Mouse (Mus musculus) kidney, postnatal 0 days (tissue): Measurements from ENCODE around the gene Pcolce. TPM values are rescaled to one million over a fixed set of nuclear protein-coding genes. Genes with fewer than 3 reads are reported as not detected.

ENCODE experiments used
- ATAC-seq: fragments of 200-750 bp; cut with Nextera tagmentation; replicated peaks from 2 replicates; pipeline ENCODE4 v1.8.0; 2017; ENCODE audit warnings: low read depth, moderate number of reproducible peaks, moderate TSS enrichment, moderate library complexity; ENCODE audit not compliant: low FRiP score
- DNase-seq: peaks from one replicate; pipeline ENCODE4 v3.0.0-alpha.2; 2016; ENCODE audit warnings: low spot score
- H3K27ac ChIP-seq: fragments of 300-500 bp; sonication (generic); 2 replicates; pipeline ENCODE4 v1.5.1; 2014; ENCODE audit warnings: mild to moderate bottlenecking
- H3K27me3 ChIP-seq: fragments of 300-500 bp; sonication (generic); 2 replicates; pipeline ENCODE4 v1.6.1; 2014; ENCODE audit warnings: low read length, mixed read lengths; ENCODE audit not compliant: insufficient read depth
- H3K36me3 ChIP-seq: fragments of 300-500 bp; sonication (generic); 2 replicates; pipeline ENCODE4 v1.6.1; 2014; ENCODE audit warnings: low read length, mixed read lengths; ENCODE audit not compliant: insufficient read depth
- H3K4me1 ChIP-seq: fragments of 300-500 bp; sonication (generic); replicated peaks from 2 replicates; pipeline ENCODE4 v1.6.1; 2014; ENCODE audit warnings: antibody characterized with exemption, low read length, mixed read lengths; ENCODE audit not compliant: insufficient read depth
- H3K4me2 ChIP-seq: fragments of 300-500 bp; sonication (generic); 2 replicates; pipeline ENCODE4 v1.6.1; 2014; ENCODE audit warnings: mild to moderate bottlenecking, low read length, moderate library complexity, mixed read lengths
- H3K4me3 ChIP-seq: fragments of 300-500 bp; sonication (generic); replicated peaks from 2 replicates; pipeline ENCODE4 v1.5.1; 2014; ENCODE audit warnings: low read depth, low read length
- H3K9ac ChIP-seq: fragments of 300-500 bp; sonication (generic); 2 replicates; pipeline ENCODE4 v1.6.1; 2014; ENCODE audit warnings: low read depth, low read length
- H3K9me3 ChIP-seq: fragments of 300-500 bp; sonication (generic); replicated peaks from 2 replicates; pipeline ENCODE4 v1.6.1; 2016; ENCODE audit warnings: low read length, inconsistent platforms, mixed read lengths
- CTCF ChIP-seq: IDR thresholded peaks from 2 replicates; pipeline ENCODE4 v1.5.1; 2016; ENCODE audit warnings: antibody characterized with exemption, low read depth, mild to moderate bottlenecking, moderate library complexity
- WGBS: fragments of 180-500 bp; shearing (Covaris S2); extraction: QIAGEN DNeasy Blood & Tissue Kit; methylation state at CpG from one replicate; pipeline ENCODE4 v1.1.7; 2014; 5-methylcytosine and 5-hydroxymethylcytosine counted together
- polyA plus RNA-seq: library from polyadenylated mRNA; unstranded; fragments of >200 nt; fragmentation: Nextera tagmentation; extraction: Ambion mirVana; gene quantifications from 2 replicates; pipeline ENCODE4 v1.2.1, GENCODE M21; 2015

Gene Pcolce
- polyA plus RNA-seq, 1 experiment from 2014 or later = 120 TPM

DNA sequence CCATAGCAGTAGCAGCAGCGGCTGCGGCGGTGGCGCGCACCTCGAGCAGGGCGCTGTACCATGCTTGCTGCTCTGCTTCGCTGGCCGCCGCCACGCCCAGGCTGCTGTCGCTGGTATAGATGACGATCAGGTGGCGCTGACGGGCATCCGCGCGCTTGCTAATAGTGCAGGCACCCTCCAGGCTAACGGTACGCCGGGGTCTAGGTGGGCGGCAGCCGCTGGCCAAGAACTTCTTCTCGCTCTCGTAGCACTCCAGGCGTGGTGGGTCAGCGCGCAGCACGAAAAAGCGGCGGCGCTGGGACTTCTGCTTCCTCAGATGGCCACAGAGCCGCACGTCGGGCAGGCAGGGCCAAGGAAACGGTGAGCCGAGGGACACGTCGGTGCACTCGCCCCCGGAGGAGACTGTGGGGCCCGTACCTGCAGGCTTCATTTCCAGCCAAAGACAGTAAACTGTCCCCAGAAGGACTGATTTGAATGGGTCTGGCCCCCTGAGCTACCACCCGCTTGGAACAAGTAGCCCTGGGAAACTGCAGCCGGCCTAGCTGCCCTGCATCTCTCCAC, 31.6 kb upstream of the Pcolce start:
- no peak for DNase-seq
- H3K9ac ChIP-seq = 0 out of 2 replicates have a peak overlapping the region, but pooled peaks have one; percentile 27
- WGBS = 2% methylated on average over 44 of the region's 44 CpGs

DNA sequence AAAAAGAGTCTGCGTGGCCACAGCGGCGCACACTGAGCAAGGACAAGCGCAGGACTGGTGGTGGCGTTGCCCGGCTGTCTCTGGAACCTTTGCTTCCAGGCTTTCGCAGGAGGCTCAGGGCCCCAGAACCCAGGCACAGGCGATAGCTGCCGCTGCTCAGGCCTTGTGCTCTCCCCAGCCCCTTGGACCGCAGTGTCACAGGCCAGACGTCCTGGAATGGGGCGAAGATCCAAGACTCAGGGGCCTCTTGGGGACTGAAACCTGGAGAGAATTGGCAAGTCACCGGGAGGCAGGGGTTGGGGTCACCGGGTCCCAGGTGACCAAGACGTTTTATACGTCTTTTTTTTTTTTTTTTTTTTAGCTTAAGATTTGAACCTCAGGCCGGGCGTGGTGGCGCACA, 30.9 kb upstream of the Pcolce start:
- peaks cover 26% of the 10 kb centered on the region; the same call in 1 of the 2 replicates for H3K4me1 ChIP-seq
- 0 out of 2 replicates have a peak overlapping the region, but pooled peaks have one; percentile 59 for H3K4me2 ChIP-seq
- no peak overlapping the region for H3K27ac ChIP-seq
- DNase-seq = no peak
- H3K9ac ChIP-seq = no peak overlapping the region
- no peaks in the 10 kb centered on the region for H3K27me3 ChIP-seq
- WGBS = 48% methylated on average over 19 of the region's 19 CpGs
- no peak overlapping the region for H3K4me3 ChIP-seq
- no peak for TF ChIP-seq CTCF
- H3K9me3 ChIP-seq = no peaks in the 10 kb centered on the region
- ATAC-seq = no peak
- H3K36me3 ChIP-seq = peaks cover 24% of the 10 kb centered on the region

More for the DNA sequence above, 31.6 kb upstream of the Pcolce start:
- ATAC-seq = no peak
- TF ChIP-seq CTCF = no peak
- H3K36me3 ChIP-seq = peaks cover 18% of the 10 kb centered on the region; the same call in 1 of the 2 replicates
- H3K4me1 ChIP-seq = peaks cover 28% of the 10 kb centered on the region; the same call in 1 of the 2 replicates
- no peaks in the 10 kb centered on the region for H3K27me3 ChIP-seq
- peak overlapping the region; percentile 21; the same call in 1 of the 2 replicates for H3K4me3 ChIP-seq
- H3K9me3 ChIP-seq = no peaks in the 10 kb centered on the region
- peak overlapping the region; percentile 59 for H3K4me2 ChIP-seq
- H3K27ac ChIP-seq = no peak overlapping the region

DNA sequence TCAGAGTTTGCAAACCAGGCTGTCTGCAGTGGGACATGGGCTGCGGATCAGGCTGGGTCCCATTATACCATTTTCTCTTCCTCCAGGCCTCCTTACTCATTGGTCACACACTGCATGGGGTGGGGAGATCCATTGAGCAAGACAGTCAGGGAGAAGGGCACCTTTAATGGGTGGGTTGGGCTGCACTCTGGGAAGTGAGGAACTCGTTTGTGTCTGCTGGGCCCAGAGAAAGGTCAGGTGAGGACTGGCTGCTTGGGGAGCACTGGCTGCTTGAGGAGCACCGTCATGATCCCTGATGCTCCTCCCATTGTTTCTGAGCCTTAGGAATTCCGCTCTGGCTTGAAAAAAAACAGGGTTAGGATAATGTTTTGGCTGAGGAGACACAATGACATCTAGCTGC, 29.3 kb upstream of the Pcolce start:
- Histone ChIP-seq H3K9ac (no peak overlapping the region), H3K27me3 (no peaks in the 10 kb centered on the region), H3K4me1 (peaks cover 12% of the 10 kb centered on the region; the same call in 1 of the 2 replicates), H3K36me3 (peaks cover 40% of the 10 kb centered on the region), H3K4me2 (no peak overlapping the region), H3K27ac (no peak overlapping the region), H3K4me3 (no peak overlapping the region), H3K9me3 (no peaks in the 10 kb centered on the region)
- DNase-seq (no peak), ATAC-seq (no peak)
- no peak for TF ChIP-seq CTCF
- 39% methylated on average over 4 of the region's 4 CpGs for WGBS

DNA sequence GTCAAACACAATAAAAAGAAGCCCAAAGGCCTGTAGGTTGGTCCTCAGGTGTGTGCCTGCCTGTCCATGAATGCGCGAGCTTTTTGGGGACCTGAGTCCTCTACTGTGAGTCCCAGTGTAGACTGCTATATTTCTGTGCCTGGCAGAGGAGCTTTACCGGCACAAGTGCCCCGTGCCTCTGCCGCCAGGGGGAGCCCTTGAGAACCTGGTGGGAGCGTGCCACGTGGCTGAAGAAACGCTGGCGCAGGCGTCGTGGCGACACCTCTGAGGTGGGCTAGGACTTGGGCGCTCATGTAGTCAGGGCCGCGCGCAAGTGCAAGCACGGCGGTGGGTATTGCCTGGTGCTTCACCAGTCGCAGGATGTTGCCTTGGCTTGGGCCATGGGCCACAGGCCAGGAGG, 27.5 kb upstream of the Pcolce start, which contains the start of gene Sap25:
TSS of gene Sap25 (plus strand) at position 281 of the 400 bp plus-strand sequence.
- H3K36me3 ChIP-seq = peaks cover 58% of the 10 kb centered on the region
- TF ChIP-seq CTCF = peak; percentile 53; the same call in 1 of the 2 replicates
- H3K4me2 ChIP-seq = no peak within 1 kb of the TSS
- no peaks in the 10 kb centered on the region for H3K9me3 ChIP-seq
- 89% methylated on average over 19 of the region's 19 CpGs for WGBS
- H3K4me3 ChIP-seq = no peak within 1 kb of the TSS
- no peak within 1 kb of the TSS for H3K9ac ChIP-seq
- H3K27ac ChIP-seq = no peak within 1 kb of the TSS
- no peaks in the 10 kb centered on the region for H3K27me3 ChIP-seq
- peaks cover 10% of the 10 kb centered on the region; the same call in 1 of the 2 replicates for H3K4me1 ChIP-seq
- DNase-seq (no peak), ATAC-seq (no peak)

DNA sequence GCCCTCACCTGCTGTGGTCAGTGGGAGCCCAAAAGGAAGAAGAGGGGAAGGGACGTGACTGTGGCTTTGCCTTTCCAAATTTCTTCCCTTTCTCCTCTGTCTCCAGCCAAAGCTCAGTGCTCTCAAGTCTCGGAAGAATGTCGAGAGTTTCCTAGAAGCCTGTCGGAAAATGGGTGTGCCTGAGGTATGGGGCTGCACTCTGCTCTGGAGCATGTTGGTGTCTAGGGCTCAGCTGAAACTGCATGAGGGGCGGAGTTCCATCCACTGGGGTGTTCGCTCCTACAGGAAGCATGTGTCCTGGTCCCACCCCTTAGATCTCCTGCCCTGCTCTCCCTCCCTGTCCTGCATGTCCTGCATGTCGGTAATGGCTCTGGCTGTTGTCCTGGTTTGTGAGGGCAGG, 25.9 kb upstream of the Pcolce start:
- WGBS = 85% methylated on average over 7 of the region's 7 CpGs
- Histone ChIP-seq H3K4me2 (no peak overlapping the region), H3K9me3 (no peaks in the 10 kb centered on the region), H3K4me1 (no peaks in the 10 kb centered on the region), H3K27ac (no peak overlapping the region), H3K27me3 (no peaks in the 10 kb centered on the region), H3K9ac (no peak overlapping the region), H3K4me3 (no peak overlapping the region), H3K36me3 (peaks cover 68% of the 10 kb centered on the region)
- DNase-seq (no peak), ATAC-seq (no peak)
- TF ChIP-seq CTCF = no peak

DNA sequence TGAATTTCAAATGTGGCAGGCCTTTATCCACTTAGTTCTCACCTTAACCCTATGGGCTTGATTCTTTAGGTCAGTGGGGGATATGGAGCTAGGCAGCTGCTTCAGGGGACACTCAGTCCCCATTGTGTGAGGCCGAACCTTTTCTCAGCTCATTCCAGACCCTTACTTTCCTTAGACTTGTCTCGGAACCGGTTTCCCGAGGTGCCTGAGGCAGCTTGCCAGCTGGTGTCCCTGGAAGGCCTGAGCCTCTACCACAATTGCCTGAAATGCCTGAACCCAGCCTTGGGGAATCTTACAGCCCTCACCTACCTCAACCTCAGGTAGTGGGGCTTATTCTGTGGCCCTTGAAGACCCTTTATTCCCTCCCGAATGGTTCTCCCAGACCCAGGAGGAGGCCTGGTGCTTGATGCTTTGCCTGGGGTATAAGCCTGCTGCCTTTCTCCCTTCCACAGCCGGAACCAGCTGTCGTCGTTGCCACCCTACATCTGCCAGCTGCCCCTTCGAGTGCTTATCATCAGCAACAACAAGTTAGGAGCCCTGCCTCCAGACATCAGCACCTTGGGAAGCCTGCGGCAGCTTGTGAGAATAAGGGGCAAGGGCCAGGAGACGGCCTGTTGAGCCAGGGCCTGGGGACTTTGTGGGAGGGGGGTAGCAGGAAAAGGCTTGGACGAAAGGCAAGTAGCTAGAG, 20.0 kb upstream of the Pcolce start:
- no peak overlapping the region for H3K9ac ChIP-seq
- no peak overlapping the region for H3K4me2 ChIP-seq
- H3K27ac ChIP-seq = 0 out of 2 replicates have a peak overlapping the region, but pooled peaks have one; percentile 19
- no peak for TF ChIP-seq CTCF
- H3K36me3 ChIP-seq = peaks cover 46% of the 10 kb centered on the region
- DNase-seq (no peak), ATAC-seq (no peak)
- WGBS = 73% methylated on average over 12 of the region's 12 CpGs
- H3K27me3 ChIP-seq = no peaks in the 10 kb centered on the region
- H3K9me3 ChIP-seq = no peaks in the 10 kb centered on the region
- H3K4me3 ChIP-seq = no peak overlapping the region
- H3K4me1 ChIP-seq = peaks cover 23% of the 10 kb centered on the region; the same call in 1 of the 2 replicates
